Comparison of ENCODE assay signal across 9 mouse cellular contexts in genomic region chr2:103896160-103896559, GRCm38 (mm10).
DNase-seq lines count a peak whose midpoint lies in the region; ATAC-seq lines count a peak whose summit lies in the region.
"Had no signal": no experiment of that assay in that cellular context is flagged by ENCODE, and none has a peak within 500 bp of the region (broad histone marks: within the 10 kb centered on the region; RNA-seq: fewer than 3 reads in every experiment).

No protein-coding gene starts in this region.

- no peaks in the 10 kb centered on the region for H3K36me3 ChIP-seq in heart, embryonic 14.5 days (ENCODE audit: control insufficient read depth, insufficient read depth, low read length)
- H3K36me3 ChIP-seq in macrophage (ENCODE audit: inconsistent target), result no peaks in the 10 kb centered on the region

- H3K9ac ChIP-seq in heart, embryonic 14.5 days (ENCODE audit: low read length), result no peak overlapping the region

- intact Hi-C loops in heart, postnatal 36 days (cut with DNase I), result no loop called here

- ATAC-seq in heart, embryonic 14.5 days (ENCODE audit: insufficient number of reproducible peaks, insufficient read depth, low FRiP score, low read depth), result peak; percentile 83
- ATAC-seq: midbrain, embryonic 16.5 days had no signal

- no peak overlapping the region for H3K4me3 ChIP-seq in heart, embryonic 14.5 days (ENCODE audit: control insufficient read depth in 1 of 2, insufficient read depth in 1 of 2, low read depth in 1 of 2, low read length in 2 of 2)
- no peak overlapping the region for H3K4me3 ChIP-seq in macrophage (ENCODE audit: inconsistent target)

- H3K9me3 ChIP-seq in heart, embryonic 14.5 days (ENCODE audit: control insufficient read depth, low read length), result no peaks in the 10 kb centered on the region

- H3K4me1 ChIP-seq in heart, embryonic 14.5 days (ENCODE audit: control insufficient read depth in 2 of 2, insufficient read depth in 2 of 2, low read length in 2 of 2), result peaks cover 33 to 42% of the 10 kb centered on the region in 2 experiments

- H3K79me2 ChIP-seq in macrophage (ENCODE audit: inconsistent target), result no peaks in the 10 kb centered on the region

- under 1% methylated on average over 5 of the region's 5 CpGs for WGBS in heart, embryonic 14.5 days
- 40% methylated on average over 5 of the region's 5 CpGs for WGBS in macrophage (ENCODE audit: missing documents)

- H3K27me3 ChIP-seq in heart, embryonic 14.5 days (ENCODE audit: control insufficient read depth, insufficient read depth, low read length), result peaks cover 28% of the 10 kb centered on the region

- H3K4me2 ChIP-seq in heart, embryonic 14.5 days (ENCODE audit: low read length), result peak overlapping the region; percentile 26

- peak; percentile 98 for DNase-seq in heart, adult 11 months
- DNase-seq in heart, postnatal 36 days, result no peak
- peak; percentile 73 for DNase-seq in adrenal gland, postnatal 36 days
- DNase-seq in T-cell, adult 2 months (ENCODE audit: low spot score), result no peak
- DNase-seq in urinary bladder, postnatal 25 days (ENCODE audit: low spot score), result no peak
- DNase-seq in thymus, postnatal 0 days (ENCODE audit: low spot score), result no peak

- peak overlapping the region; percentile 69 to 78 for H3K27ac ChIP-seq in heart, embryonic 14.5 days (replicated peaks in 1 of 2; ENCODE audit: control insufficient read depth in 1 of 2, insufficient read depth in 1 of 2, low read depth in 2 of 2, low read length in 2 of 2)
- peak overlapping the region; percentile 13; the same call in 1 of the 2 replicates for H3K27ac ChIP-seq in macrophage

Comparison
In these comparisons a context has a peak if more than half of its experiments do, and no peak if none do; other contexts are left out.
1. DNase-seq: peak in heart, adult 11 months (single experiment) and adrenal gland, postnatal 36 days (2 of 2); none in heart, postnatal 36 days (0 of 2), T-cell, adult 2 months (single experiment), urinary bladder, postnatal 25 days (single experiment) and thymus, postnatal 0 days (single experiment).